Mouse (Mus musculus): ENCODE measurements around the gene Gm45618. TPM values are rescaled to one million over a fixed set of nuclear protein-coding genes. Genes with fewer than 3 reads are reported as not detected.

Gene Gm45618
- polyA plus RNA-seq, 1 experiment from 2014 or later = not detected

- ATAC-seq (ENCODE audit: low read depth) = no peak
- peak overlapping the region; percentile 38; the same call in 1 of the 2 replicates for H3K4me2 ChIP-seq
Observed at GRCm38 (mm10) chr7:142082607-142083006, 37.9 kb downstream of the Gm45618 start.

GRCm38 (mm10) chr7:142082179-142082578 is 38.4 kb downstream of the Gm45618 start:
- WGBS (ENCODE audit: insufficient replicate concordance) = 5% methylated on average over 26 of the region's 38 CpGs
- peaks cover 81% of the 10 kb centered on the region for H3K27me3 ChIP-seq
- peak overlapping the region; percentile 38 for H3K4me2 ChIP-seq
- H3K4me3 ChIP-seq (replicated peaks) = peak overlapping the region; percentile 29
- peaks cover 52% of the 10 kb centered on the region for H3K36me3 ChIP-seq
- H3K9me3 ChIP-seq (replicated peaks) = no peaks in the 10 kb centered on the region
- H3K27ac ChIP-seq = no peak overlapping the region
- H3K4me1 ChIP-seq (replicated peaks) = peaks cover 57% of the 10 kb centered on the region
- DNase-seq = no peak
- no peak for ATAC-seq (ENCODE audit: low read depth)
- no peak overlapping the region for H3K9ac ChIP-seq

More at GRCm38 (mm10) chr7:142082607-142083006, 37.9 kb downstream of the Gm45618 start:
- DNase-seq = no peak
- peaks cover 61% of the 10 kb centered on the region for H3K4me1 ChIP-seq (replicated peaks)
- no peak overlapping the region for H3K9ac ChIP-seq
- WGBS (ENCODE audit: insufficient replicate concordance) = 25% methylated on average over 16 of the region's 16 CpGs
- no peak overlapping the region for H3K27ac ChIP-seq
- no peaks in the 10 kb centered on the region for H3K9me3 ChIP-seq (replicated peaks)
- H3K4me3 ChIP-seq (replicated peaks) = peak overlapping the region; percentile 29; the same call in 1 of the 2 replicates
- H3K27me3 ChIP-seq = peaks cover 77% of the 10 kb centered on the region
- peaks cover 52% of the 10 kb centered on the region for H3K36me3 ChIP-seq

GRCm38 (mm10) chr7:142081736-142082135 is 38.8 kb downstream of the Gm45618 start:
- ATAC-seq (ENCODE audit: low read depth) = no peak
- Histone ChIP-seq H3K36me3 (peaks cover 52% of the 10 kb centered on the region), H3K4me1 (replicated peaks) (peaks cover 55% of the 10 kb centered on the region), H3K27me3 (peaks cover 85% of the 10 kb centered on the region), H3K9ac (no peak overlapping the region), H3K27ac (no peak overlapping the region), H3K4me3 (replicated peaks) (peak overlapping the region; percentile 29; the same call in 1 of the 2 replicates), H3K4me2 (peak overlapping the region; percentile 38), H3K9me3 (replicated peaks) (no peaks in the 10 kb centered on the region)
- no peak for DNase-seq
- 28% methylated on average over 17 of the region's 17 CpGs for WGBS (ENCODE audit: insufficient replicate concordance)

- no peak overlapping the region for H3K27ac ChIP-seq
- 44% methylated on average over 2 of the region's 2 CpGs for WGBS (ENCODE audit: insufficient replicate concordance)
- no peak overlapping the region for H3K4me2 ChIP-seq
- no peaks in the 10 kb centered on the region for H3K9me3 ChIP-seq (replicated peaks)
- peaks cover 46% of the 10 kb centered on the region for H3K4me1 ChIP-seq (replicated peaks)
- H3K9ac ChIP-seq = no peak overlapping the region
- H3K36me3 ChIP-seq = peaks cover 51% of the 10 kb centered on the region
- no peak overlapping the region for H3K4me3 ChIP-seq (replicated peaks)
- no peak for DNase-seq
- peaks cover 92% of the 10 kb centered on the region for H3K27me3 ChIP-seq
- no peak for ATAC-seq (ENCODE audit: low read depth)
Observed at GRCm38 (mm10) chr7:142080876-142081275, 39.7 kb downstream of the Gm45618 start.

GRCm38 (mm10) chr7:142079365-142079764 is 41.2 kb downstream of the Gm45618 start:
- no peak overlapping the region for H3K27ac ChIP-seq
- no peak overlapping the region for H3K4me3 ChIP-seq (replicated peaks)
- ATAC-seq (ENCODE audit: low read depth) (no peak), DNase-seq (no peak)
- H3K4me1 ChIP-seq (replicated peaks) = peaks cover 31% of the 10 kb centered on the region
- H3K9me3 ChIP-seq (replicated peaks) = no peaks in the 10 kb centered on the region
- no peak overlapping the region for H3K4me2 ChIP-seq
- 35% methylated on average over 5 of the region's 5 CpGs for WGBS (ENCODE audit: insufficient replicate concordance)
- H3K36me3 ChIP-seq = peaks cover 36% of the 10 kb centered on the region
- H3K9ac ChIP-seq = no peak overlapping the region
- H3K27me3 ChIP-seq = peaks cover 98% of the 10 kb centered on the region

GRCm38 (mm10) chr7:142077138-142077537 is 43.4 kb downstream of the Gm45618 start:
- 42% methylated on average over 3 of the region's 3 CpGs for WGBS (ENCODE audit: insufficient replicate concordance)
- Histone ChIP-seq H3K27me3 (peaks cover 82% of the 10 kb centered on the region), H3K4me2 (no peak overlapping the region), H3K4me3 (replicated peaks) (no peak overlapping the region), H3K4me1 (replicated peaks) (peaks cover 14% of the 10 kb centered on the region), H3K9me3 (replicated peaks) (no peaks in the 10 kb centered on the region), H3K36me3 (peaks cover 14% of the 10 kb centered on the region), H3K27ac (no peak overlapping the region), H3K9ac (no peak overlapping the region)
- ATAC-seq (ENCODE audit: low read depth) (no peak), DNase-seq (no peak)

- DNase-seq (no peak), ATAC-seq (ENCODE audit: low read depth) (no peak)
- H3K4me2 ChIP-seq = no peak overlapping the region
- no peak overlapping the region for H3K9ac ChIP-seq
- H3K4me3 ChIP-seq (replicated peaks) = no peak overlapping the region
- no peaks in the 10 kb centered on the region for H3K9me3 ChIP-seq (replicated peaks)
- H3K27ac ChIP-seq = no peak overlapping the region
- peaks cover 75% of the 10 kb centered on the region for H3K27me3 ChIP-seq
- WGBS (ENCODE audit: insufficient replicate concordance) = 45% methylated on average over 8 of the region's 8 CpGs
- no peaks in the 10 kb centered on the region for H3K36me3 ChIP-seq
- peaks cover 13% of the 10 kb centered on the region for H3K4me1 ChIP-seq (replicated peaks)
Observed at GRCm38 (mm10) chr7:142074146-142074886, 46.2 kb downstream of the Gm45618 start.

- H3K9ac ChIP-seq = no peak overlapping the region
- no peaks in the 10 kb centered on the region for H3K9me3 ChIP-seq (replicated peaks)
- peaks cover 64% of the 10 kb centered on the region for H3K27me3 ChIP-seq
- H3K27ac ChIP-seq = no peak overlapping the region
- H3K4me1 ChIP-seq (replicated peaks) = peaks cover 8% of the 10 kb centered on the region
- ATAC-seq (ENCODE audit: low read depth) = no peak
- no peak for DNase-seq
- no peaks in the 10 kb centered on the region for H3K36me3 ChIP-seq
- H3K4me2 ChIP-seq = no peak overlapping the region
- H3K4me3 ChIP-seq (replicated peaks) = no peak overlapping the region
Observed at GRCm38 (mm10) chr7:142071717-142072116, 48.8 kb downstream of the Gm45618 start.

- ATAC-seq (ENCODE audit: low read depth) (peak; percentile 57), DNase-seq (no peak)
- Histone ChIP-seq H3K27me3 (peaks cover 63% of the 10 kb centered on the region), H3K27ac (no peak overlapping the region), H3K4me2 (peak overlapping the region; percentile 29), H3K9ac (no peak overlapping the region), H3K4me3 (replicated peaks) (no peak overlapping the region), H3K36me3 (no peaks in the 10 kb centered on the region), H3K9me3 (replicated peaks) (no peaks in the 10 kb centered on the region), H3K4me1 (replicated peaks) (peaks cover 8% of the 10 kb centered on the region)
- WGBS (ENCODE audit: insufficient replicate concordance) = 8% methylated on average over 10 of the region's 10 CpGs
Observed at GRCm38 (mm10) chr7:142071212-142071578, 49.3 kb downstream of the Gm45618 start.

GRCm38 (mm10) chr7:142070458-142071211 is 49.9 kb downstream of the Gm45618 start:
- WGBS (ENCODE audit: insufficient replicate concordance) = 16% methylated on average over 13 of the region's 13 CpGs
- H3K4me1 ChIP-seq (replicated peaks) = peaks cover 8% of the 10 kb centered on the region
- H3K27me3 ChIP-seq = peaks cover 62% of the 10 kb centered on the region
- no peak overlapping the region for H3K27ac ChIP-seq
- H3K9ac ChIP-seq = no peak overlapping the region
- H3K9me3 ChIP-seq (replicated peaks) = no peaks in the 10 kb centered on the region
- ATAC-seq (ENCODE audit: low read depth) = peak; percentile 90
- DNase-seq = peak; percentile 76
- no peak overlapping the region for H3K4me3 ChIP-seq (replicated peaks)
- H3K4me2 ChIP-seq = peak overlapping the region; percentile 29
- no peaks in the 10 kb centered on the region for H3K36me3 ChIP-seq
